Mouse (Mus musculus): ENCODE data around the gene Pam16. TPM values are rescaled to one million over a fixed set of nuclear protein-coding genes. Genes with fewer than 3 reads are reported as not detected.
A peak's percentile ranks its signal among the peaks of the same experiment; 100 is the strongest.

The Pam16 gene
- polyA plus RNA-seq, 1 experiment = 34.8 TPM

GRCm38 (mm10) chr16:4661605-4662004 is 36.8 kb upstream of the Pam16 start:
- Histone ChIP-seq H3K4me3 (ENCODE audit: low read depth, low read length) (no peak overlapping the region), H3K4me1 (ENCODE audit: control insufficient read depth, insufficient read depth, low read length) (no peaks in the 10 kb centered on the region), H3K9me3 (replicated peaks; ENCODE audit: control insufficient read depth, insufficient read depth, low read length, poor library complexity, severe bottlenecking) (no peaks in the 10 kb centered on the region), H3K27me3 (ENCODE audit: control insufficient read depth, insufficient read depth, low read length, poor library complexity, severe bottlenecking) (no peaks in the 10 kb centered on the region), H3K9ac (ENCODE audit: low read depth, poor library complexity, severe bottlenecking) (no peak overlapping the region), H3K27ac (ENCODE audit: insufficient read depth, low read length) (no peak overlapping the region), H3K36me3 (ENCODE audit: control insufficient read depth, insufficient read depth, low read length, poor library complexity, severe bottlenecking) (no peaks in the 10 kb centered on the region)
- TF ChIP-seq POLR2A (IDR thresholded peaks at IDR 0.05; ENCODE audit: insufficient read depth, low read length) (no peak), CTCF (IDR thresholded peaks at IDR 0.05; ENCODE audit: low read depth, low read length) (no peak), EP300 (IDR thresholded peaks at IDR 0.05; ENCODE audit: insufficient read depth, low read depth, low read length) (no peak)

- peak overlapping the region; percentile 11; the same call in 1 of the 2 replicates for H3K9ac ChIP-seq (ENCODE audit: low read depth, poor library complexity, severe bottlenecking)
- no peaks in the 10 kb centered on the region for H3K27me3 ChIP-seq (ENCODE audit: control insufficient read depth, insufficient read depth, low read length, poor library complexity, severe bottlenecking)
- H3K4me3 ChIP-seq (ENCODE audit: low read depth, low read length) = no peak overlapping the region
- TF ChIP-seq EP300 (IDR thresholded peaks at IDR 0.05; ENCODE audit: insufficient read depth, low read depth, low read length) (no peak), CTCF (IDR thresholded peaks at IDR 0.05; ENCODE audit: low read depth, low read length) (no peak), POLR2A (IDR thresholded peaks at IDR 0.05; ENCODE audit: insufficient read depth, low read length) (no peak)
- no peaks in the 10 kb centered on the region for H3K36me3 ChIP-seq (ENCODE audit: control insufficient read depth, insufficient read depth, low read length, poor library complexity, severe bottlenecking)
- H3K4me1 ChIP-seq (ENCODE audit: control insufficient read depth, insufficient read depth, low read length) = no peaks in the 10 kb centered on the region
- H3K27ac ChIP-seq (ENCODE audit: insufficient read depth, low read length) = peak overlapping the region; percentile 73
- H3K9me3 ChIP-seq (replicated peaks; ENCODE audit: control insufficient read depth, insufficient read depth, low read length, poor library complexity, severe bottlenecking) = no peaks in the 10 kb centered on the region
Measured at GRCm38 (mm10) chr16:4659326-4659725, 34.5 kb upstream of the Pam16 start.

GRCm38 (mm10) chr16:4658781-4659245 is 34.0 kb upstream of the Pam16 start:
- no peaks in the 10 kb centered on the region for H3K9me3 ChIP-seq (replicated peaks; ENCODE audit: control insufficient read depth, insufficient read depth, low read length, poor library complexity, severe bottlenecking)
- peak overlapping the region; percentile 11; the same call in 1 of the 2 replicates for H3K9ac ChIP-seq (ENCODE audit: low read depth, poor library complexity, severe bottlenecking)
- H3K4me1 ChIP-seq (ENCODE audit: control insufficient read depth, insufficient read depth, low read length) = no peaks in the 10 kb centered on the region
- H3K27ac ChIP-seq (ENCODE audit: insufficient read depth, low read length) = peak overlapping the region; percentile 7; the same call in 1 of the 2 replicates
- TF ChIP-seq EP300 (IDR thresholded peaks at IDR 0.05; ENCODE audit: insufficient read depth, low read depth, low read length) (0 out of 2 replicates have a peak, but pooled peaks have one; percentile 52), POLR2A (IDR thresholded peaks at IDR 0.05; ENCODE audit: insufficient read depth, low read length) (no peak)
- no peaks in the 10 kb centered on the region for H3K36me3 ChIP-seq (ENCODE audit: control insufficient read depth, insufficient read depth, low read length, poor library complexity, severe bottlenecking)
- no peaks in the 10 kb centered on the region for H3K27me3 ChIP-seq (ENCODE audit: control insufficient read depth, insufficient read depth, low read length, poor library complexity, severe bottlenecking)
- H3K4me3 ChIP-seq (ENCODE audit: low read depth, low read length) = no peak overlapping the region

- no peaks in the 10 kb centered on the region for H3K27me3 ChIP-seq (ENCODE audit: control insufficient read depth, insufficient read depth, low read length, poor library complexity, severe bottlenecking)
- peak overlapping the region; percentile 26 for H3K27ac ChIP-seq (ENCODE audit: insufficient read depth, low read length)
- no peak overlapping the region for H3K9ac ChIP-seq (ENCODE audit: low read depth, poor library complexity, severe bottlenecking)
- H3K4me3 ChIP-seq (ENCODE audit: low read depth, low read length) = peak overlapping the region; percentile 25; the same call in 1 of the 2 replicates
- no peaks in the 10 kb centered on the region for H3K9me3 ChIP-seq (replicated peaks; ENCODE audit: control insufficient read depth, insufficient read depth, low read length, poor library complexity, severe bottlenecking)
- no peak for TF ChIP-seq POLR2A (IDR thresholded peaks at IDR 0.05; ENCODE audit: insufficient read depth, low read length)
- TF ChIP-seq EP300 (IDR thresholded peaks at IDR 0.05; ENCODE audit: insufficient read depth, low read depth, low read length) = no peak
- TF ChIP-seq CTCF (IDR thresholded peaks at IDR 0.05; ENCODE audit: low read depth, low read length) = no peak
- H3K36me3 ChIP-seq (ENCODE audit: control insufficient read depth, insufficient read depth, low read length, poor library complexity, severe bottlenecking) = no peaks in the 10 kb centered on the region
- no peaks in the 10 kb centered on the region for H3K4me1 ChIP-seq (ENCODE audit: control insufficient read depth, insufficient read depth, low read length)
Measured at GRCm38 (mm10) chr16:4656571-4657081, 31.8 kb upstream of the Pam16 start.

GRCm38 (mm10) chr16:4655764-4656570 is 31.2 kb upstream of the Pam16 start:
- Histone ChIP-seq H3K4me3 (ENCODE audit: low read depth, low read length) (peak overlapping the region; percentile 25; the same call in 1 of the 2 replicates), H3K9me3 (replicated peaks; ENCODE audit: control insufficient read depth, insufficient read depth, low read length, poor library complexity, severe bottlenecking) (no peaks in the 10 kb centered on the region), H3K9ac (ENCODE audit: low read depth, poor library complexity, severe bottlenecking) (no peak overlapping the region), H3K27me3 (ENCODE audit: control insufficient read depth, insufficient read depth, low read length, poor library complexity, severe bottlenecking) (no peaks in the 10 kb centered on the region), H3K27ac (ENCODE audit: insufficient read depth, low read length) (no peak overlapping the region), H3K4me1 (ENCODE audit: control insufficient read depth, insufficient read depth, low read length) (no peaks in the 10 kb centered on the region), H3K36me3 (ENCODE audit: control insufficient read depth, insufficient read depth, low read length, poor library complexity, severe bottlenecking) (no peaks in the 10 kb centered on the region)
- TF ChIP-seq EP300 (IDR thresholded peaks at IDR 0.05; ENCODE audit: insufficient read depth, low read depth, low read length) = no peak
- no peak for TF ChIP-seq CTCF (IDR thresholded peaks at IDR 0.05; ENCODE audit: low read depth, low read length)
- TF ChIP-seq POLR2A (IDR thresholded peaks at IDR 0.05; ENCODE audit: insufficient read depth, low read length) = no peak

- Histone ChIP-seq H3K4me1 (ENCODE audit: control insufficient read depth, insufficient read depth, low read length) (no peaks in the 10 kb centered on the region), H3K27me3 (ENCODE audit: control insufficient read depth, insufficient read depth, low read length, poor library complexity, severe bottlenecking) (no peaks in the 10 kb centered on the region), H3K4me3 (ENCODE audit: low read depth, low read length) (no peak overlapping the region), H3K36me3 (ENCODE audit: control insufficient read depth, insufficient read depth, low read length, poor library complexity, severe bottlenecking) (no peaks in the 10 kb centered on the region), H3K27ac (ENCODE audit: insufficient read depth, low read length) (no peak overlapping the region), H3K9ac (ENCODE audit: low read depth, poor library complexity, severe bottlenecking) (no peak overlapping the region), H3K9me3 (replicated peaks; ENCODE audit: control insufficient read depth, insufficient read depth, low read length, poor library complexity, severe bottlenecking) (no peaks in the 10 kb centered on the region)
- no peak for TF ChIP-seq CTCF (IDR thresholded peaks at IDR 0.05; ENCODE audit: low read depth, low read length)
- no peak for TF ChIP-seq EP300 (IDR thresholded peaks at IDR 0.05; ENCODE audit: insufficient read depth, low read depth, low read length)
- TF ChIP-seq POLR2A (IDR thresholded peaks at IDR 0.05; ENCODE audit: insufficient read depth, low read length) = no peak
Measured at GRCm38 (mm10) chr16:4655251-4655734, 30.5 kb upstream of the Pam16 start.
